Mouse (Mus musculus) heart, postnatal 0 days (tissue): ENCODE data around the gene Tex10. TPM values are rescaled to one million over a fixed set of nuclear protein-coding genes. Genes with fewer than 3 reads are reported as not detected.
A peak's percentile ranks its signal among the peaks of the same experiment; 100 is the strongest.

Source experiments
- ATAC-seq: fragments of 200-750 bp; cut with Nextera tagmentation; 2 replicates; pipeline ENCODE4 v1.8.0; 2017; ENCODE audit warnings: low read depth, moderate number of reproducible peaks, moderate library complexity; ENCODE audit not compliant: insufficient read depth
- DNase-seq: peaks from one replicate; pipeline ENCODE4 v3.0.0-alpha.2; 2016; ENCODE audit warnings: low spot score
- H3K27ac ChIP-seq: fragments of 300-500 bp; sonication (generic); 2 replicates; pipeline ENCODE4 v1.5.1; 2014; ENCODE audit warnings: low read depth, mild to moderate bottlenecking
- H3K27me3 ChIP-seq: fragments of 300-500 bp; sonication (generic); 2 replicates; pipeline ENCODE4 v1.6.1; 2014; ENCODE audit warnings: low read length, mixed read lengths; ENCODE audit not compliant: control insufficient read depth, insufficient read depth
- H3K36me3 ChIP-seq: fragments of 300-500 bp; sonication (generic); replicated peaks from 2 replicates; pipeline ENCODE4 v1.6.1; 2014; ENCODE audit warnings: low read length, mixed read lengths; ENCODE audit not compliant: control insufficient read depth, insufficient read depth
- H3K4me1 ChIP-seq: fragments of 300-500 bp; sonication (generic); 2 replicates; pipeline ENCODE4 v1.6.1; 2014; ENCODE audit warnings: antibody characterized with exemption; ENCODE audit not compliant: control insufficient read depth, insufficient read depth
- H3K4me2 ChIP-seq: fragments of 300-500 bp; sonication (generic); 2 replicates; pipeline ENCODE4 v1.6.1; 2014; ENCODE audit warnings: low read depth, mild to moderate bottlenecking, low read length, moderate library complexity
- H3K4me3 ChIP-seq: fragments of 300-500 bp; sonication (generic); 2 replicates; pipeline ENCODE4 v1.5.1; 2014; ENCODE audit warnings: low read depth, low read length
- H3K9ac ChIP-seq: fragments of 300-500 bp; sonication (generic); replicated peaks from 2 replicates; pipeline ENCODE4 v1.6.1; 2014; ENCODE audit warnings: low read depth, low read length, mixed read lengths
- H3K9me3 ChIP-seq: fragments of 300-500 bp; sonication (generic); replicated peaks from 2 replicates; pipeline ENCODE4 v1.6.1; 2016; ENCODE audit warnings: low read length; ENCODE audit not compliant: control insufficient read depth
- CTCF ChIP-seq: IDR thresholded peaks from 2 replicates; pipeline ENCODE4 v1.5.1; 2016; ENCODE audit warnings: antibody characterized with exemption, control low read depth, low read depth
- EP300 ChIP-seq: IDR thresholded peaks from 2 replicates; pipeline ENCODE4 v1.6.1; 2016; ENCODE audit warnings: antibody characterized with exemption, low read depth
- WGBS: fragments of 180-500 bp; shearing (Covaris S2); extraction: QIAGEN DNeasy Blood & Tissue Kit; methylation state at CpG from one replicate; pipeline ENCODE4 v1.1.7; 2014; 5-methylcytosine and 5-hydroxymethylcytosine counted together
- polyA plus RNA-seq: library from polyadenylated mRNA; unstranded; fragments of >200 nt; fragmentation: Nextera tagmentation; extraction: Ambion mirVana; gene quantifications from 2 replicates; pipeline ENCODE4 v1.2.1, GENCODE M21; 2015
- total RNA-seq: library from RNA; depleted of rRNA; stranded (reverse); fragments of >200 nt; gene quantifications from 2 replicates; pipeline ENCODE4 v1.2.3, GENCODE M21; 2014; ENCODE audit warnings: low replicate concordance

The Tex10 gene
- total and polyA plus RNA-seq, 2 experiments from 2014 or later: 14.5 to 18.2 TPM

- no peaks in the 10 kb centered on the region for H3K4me1 ChIP-seq
- peaks cover 53% of the 10 kb centered on the region for H3K36me3 ChIP-seq
- H3K4me3 ChIP-seq: no peak overlapping the region
- TF ChIP-seq CTCF (no peak), EP300 (no peak)
- no peaks in the 10 kb centered on the region for H3K27me3 ChIP-seq
- H3K27ac ChIP-seq: no peak overlapping the region
- H3K9me3 ChIP-seq: no peaks in the 10 kb centered on the region
- no peak for DNase-seq
- no peak for ATAC-seq
- H3K4me2 ChIP-seq: no peak overlapping the region
- WGBS: 87% methylated on average over 6 of the region's 6 CpGs
- no peak overlapping the region for H3K9ac ChIP-seq
These were observed 14.8 kb downstream of the Tex10 start for GRCm38 (mm10) chr4:48458436-48458835.

- 98% methylated on average over 2 of the region's 2 CpGs for WGBS
- TF ChIP-seq EP300 (no peak), CTCF (peak; percentile 33)
- no peaks in the 10 kb centered on the region for H3K27me3 ChIP-seq
- no peaks in the 10 kb centered on the region for H3K9me3 ChIP-seq
- no peaks in the 10 kb centered on the region for H3K4me1 ChIP-seq
- no peak overlapping the region for H3K9ac ChIP-seq
- H3K4me3 ChIP-seq: no peak overlapping the region
- no peak overlapping the region for H3K27ac ChIP-seq
- peaks cover 63% of the 10 kb centered on the region for H3K36me3 ChIP-seq
- DNase-seq: peak; percentile 16
- no peak for ATAC-seq
- no peak overlapping the region for H3K4me2 ChIP-seq
These were observed 19.0 kb downstream of the Tex10 start for GRCm38 (mm10) chr4:48454106-48454773.

GRCm38 (mm10) chr4:48428054-48428453, 45.2 kb downstream of the Tex10 start:
- Histone ChIP-seq H3K4me2 (no peak overlapping the region), H3K9me3 (no peaks in the 10 kb centered on the region), H3K4me3 (no peak overlapping the region), H3K27ac (no peak overlapping the region), H3K36me3 (peaks cover 48% of the 10 kb centered on the region), H3K4me1 (no peaks in the 10 kb centered on the region), H3K9ac (no peak overlapping the region), H3K27me3 (no peaks in the 10 kb centered on the region)
- no peak for TF ChIP-seq CTCF
- no peak for TF ChIP-seq EP300
- WGBS: 85% methylated on average over 2 of the region's 2 CpGs
- DNase-seq: no peak
- no peak for ATAC-seq

GRCm38 (mm10) chr4:48427413-48427812, 45.8 kb downstream of the Tex10 start:
- no peaks in the 10 kb centered on the region for H3K27me3 ChIP-seq
- TF ChIP-seq CTCF (no peak), EP300 (no peak)
- DNase-seq: peak; percentile 26
- H3K4me3 ChIP-seq: no peak overlapping the region
- ATAC-seq: peak; percentile 69
- peaks cover 41% of the 10 kb centered on the region for H3K36me3 ChIP-seq
- no peak overlapping the region for H3K27ac ChIP-seq
- no peaks in the 10 kb centered on the region for H3K9me3 ChIP-seq
- no peak overlapping the region for H3K9ac ChIP-seq
- no peak overlapping the region for H3K4me2 ChIP-seq
- 25% methylated on average over 3 of the region's 3 CpGs for WGBS
- no peaks in the 10 kb centered on the region for H3K4me1 ChIP-seq

- ATAC-seq (no peak), DNase-seq (no peak)
- no peak overlapping the region for H3K27ac ChIP-seq
- H3K9me3 ChIP-seq: no peaks in the 10 kb centered on the region
- no peak overlapping the region for H3K9ac ChIP-seq
- no peak for TF ChIP-seq CTCF
- TF ChIP-seq EP300: no peak
- H3K4me2 ChIP-seq: no peak overlapping the region
- no peaks in the 10 kb centered on the region for H3K4me1 ChIP-seq
- H3K36me3 ChIP-seq: peaks cover 20% of the 10 kb centered on the region
- WGBS: 35% methylated on average over 2 of the region's 2 CpGs
- H3K27me3 ChIP-seq: no peaks in the 10 kb centered on the region
- no peak overlapping the region for H3K4me3 ChIP-seq
These were observed 49.5 kb downstream of the Tex10 start for GRCm38 (mm10) chr4:48423738-48424137.

GRCm38 (mm10) chr4:48422633-48423032, 50.6 kb downstream of the Tex10 start:
- no peak for ATAC-seq
- Histone ChIP-seq H3K9me3 (no peaks in the 10 kb centered on the region), H3K27ac (no peak overlapping the region), H3K4me1 (no peaks in the 10 kb centered on the region), H3K27me3 (no peaks in the 10 kb centered on the region), H3K4me3 (no peak overlapping the region), H3K4me2 (no peak overlapping the region), H3K36me3 (peaks cover 16% of the 10 kb centered on the region), H3K9ac (no peak overlapping the region)
- TF ChIP-seq EP300: no peak
- no peak for TF ChIP-seq CTCF
- 100% methylated on average over 1 of the region's 1 CpGs for WGBS
- no peak for DNase-seq
